14 mouse cellular contexts compared by ENCODE assay signal in genomic region chr10:117285584-117285983, GRCm38 (mm10). TPM values are rescaled to one million over a fixed set of nuclear protein-coding genes. Genes with fewer than 3 reads are reported as not detected.
"Had no signal": no experiment of that assay in that cellular context is flagged by ENCODE, and none has a peak within 500 bp of the region (broad histone marks: within the 10 kb centered on the region; RNA-seq: fewer than 3 reads in every experiment).

No protein-coding gene starts in this region.

RNA-seq across cellular contexts. Expression of gene Lyz1, which starts 7.1 kb away (rescaled TPM):
- total RNA-seq: midbrain, postnatal 0 days had no signal
- polyA plus RNA-seq: midbrain, embryonic 11.5 days; midbrain, embryonic 13.5 days; midbrain, embryonic 15.5 days; midbrain, postnatal 0 days; neural tube, embryonic 12.5 days; neural tube, embryonic 14.5 days; stomach, embryonic 14.5 days had no signal

RNA-seq across cellular contexts. Expression of gene 9530003J23Rik, which starts 47.1 kb away (rescaled TPM):
- total RNA-seq: midbrain, postnatal 0 days; monocyte, adult 5-6 weeks had no signal
- polyA plus RNA-seq: liver, embryonic 14.5 days; liver, embryonic 16.5 days; lung, embryonic 15.5 days; midbrain, embryonic 13.5 days; midbrain, embryonic 15.5 days; neural tube, embryonic 12.5 days; neural tube, embryonic 14.5 days; small intestine, adult 2 months; stomach, embryonic 14.5 days; stomach, embryonic 16.5 days; thymus, postnatal 0 days had no signal
